Mouse (Mus musculus) limb, embryonic 10.5 days (tissue): ENCODE data around the gene Tex14. TPM values are rescaled to one million over a fixed set of nuclear protein-coding genes. Genes with fewer than 3 reads are reported as not detected.
"Not testable (repeated sequence)": the region's sequence is repeated elsewhere in the genome, so short reads cannot be mapped to it uniquely, and the experiment has no call there.

Experiments used
- DNase-seq: peaks from one replicate; pipeline ENCODE4 v3.0.0-alpha.2; 2017; ENCODE audit warnings: low spot score
- H3K27ac ChIP-seq: fragments of 300-500 bp; sonication (generic); 2 replicates; pipeline ENCODE4 v1.5.1; 2016; ENCODE audit warnings: mild to moderate bottlenecking
- H3K27me3 ChIP-seq: fragments of 300-500 bp; sonication (generic); 2 replicates; pipeline ENCODE4 v1.6.1; 2016; ENCODE audit warnings: low read depth, mild to moderate bottlenecking; ENCODE audit not compliant: poor library complexity, severe bottlenecking
- H3K36me3 ChIP-seq: fragments of 300-500 bp; sonication (generic); 2 replicates; pipeline ENCODE4 v1.6.1; 2016; ENCODE audit warnings: mild to moderate bottlenecking, moderate library complexity
- H3K4me1 ChIP-seq: fragments of 300-500 bp; sonication (generic); 2 replicates; pipeline ENCODE4 v1.6.1; 2016
- H3K4me3 ChIP-seq: fragments of 300-500 bp; sonication (generic); 2 replicates; pipeline ENCODE4 v1.5.1; 2016; ENCODE audit warnings: mild to moderate bottlenecking, moderate library complexity
- H3K9me3 ChIP-seq: fragments of 300-500 bp; sonication (generic); replicated peaks from 2 replicates; pipeline ENCODE4 v1.6.1; 2016; ENCODE audit warnings: mild to moderate bottlenecking
- WGBS: fragments of 180-500 bp; shearing (Covaris S2); methylation state at CpG from one replicate; pipeline ENCODE4 v1.1.7; 2016; 5-methylcytosine and 5-hydroxymethylcytosine counted together
- polyA plus RNA-seq: library from polyadenylated mRNA; unstranded; fragments of >200 nt; fragmentation: Nextera tagmentation; extraction: Ambion mirVana; gene quantifications from 2 replicates; pipeline ENCODE4 v1.2.1, GENCODE M21; 2016

Tex14 gene
- polyA plus RNA-seq, 1 experiment from 2014 or later, result 0.16 TPM

DNA sequence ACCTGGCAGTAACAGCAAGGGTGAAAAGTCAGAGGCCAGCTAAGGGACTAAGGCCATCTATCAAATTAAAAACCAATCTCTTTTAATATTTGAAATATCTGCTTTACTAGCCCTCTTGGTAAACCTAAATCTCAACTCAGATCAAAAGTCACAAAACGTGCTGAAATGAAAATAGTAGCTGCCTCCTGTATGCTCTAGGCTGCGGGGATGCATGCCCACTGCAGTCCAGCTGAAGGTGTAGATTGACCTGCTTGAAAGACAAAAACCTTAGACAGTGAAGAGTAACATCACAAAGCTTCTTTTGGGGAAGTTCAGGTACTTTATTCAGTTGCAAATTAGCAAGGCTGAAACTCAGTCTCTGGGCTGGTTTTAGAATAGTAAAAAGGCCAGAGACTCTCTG lies 74.3 kb downstream of the Tex14 start:
- WGBS, result 73% methylated on average over 2 of the region's 2 CpGs
- H3K27ac ChIP-seq, H3K36me3 ChIP-seq, DNase-seq, H3K9me3 ChIP-seq, H3K27me3 ChIP-seq, H3K4me3 ChIP-seq, H3K4me1 ChIP-seq: not testable (repeated sequence)

DNA sequence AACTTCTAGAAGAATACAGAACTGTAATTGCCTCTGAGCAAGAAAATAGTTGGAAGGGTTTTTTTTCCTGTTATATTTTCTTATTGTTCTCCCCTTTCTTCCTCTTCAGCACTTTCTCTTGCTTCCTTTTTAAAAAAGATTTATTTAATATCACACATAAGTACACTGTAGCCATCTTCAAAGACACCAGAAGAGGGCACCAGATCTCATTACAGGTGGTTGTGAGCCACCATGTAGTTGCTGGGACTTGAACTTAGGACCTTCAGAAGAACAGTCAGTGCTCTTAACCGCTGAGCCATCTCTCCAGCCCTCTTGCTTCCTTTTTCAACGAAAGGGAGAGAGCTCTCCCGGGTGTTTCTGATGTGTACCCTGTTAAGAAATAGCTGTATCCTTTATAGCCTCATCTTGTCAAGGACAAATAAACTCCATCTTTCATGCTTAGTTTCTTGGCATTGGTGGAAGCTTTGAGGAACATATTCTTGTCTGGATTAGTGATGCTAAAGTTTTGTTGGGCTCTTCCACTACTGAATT lies 79.0 kb downstream of the Tex14 start:
- no peaks in the 10 kb centered on the region for H3K4me1 ChIP-seq
- no peaks in the 10 kb centered on the region for H3K9me3 ChIP-seq
- 71% methylated on average over 3 of the region's 3 CpGs for WGBS
- no peaks in the 10 kb centered on the region for H3K36me3 ChIP-seq
- no peak overlapping the region for H3K4me3 ChIP-seq
- no peak overlapping the region for H3K27ac ChIP-seq
- no peaks in the 10 kb centered on the region for H3K27me3 ChIP-seq
- no peak for DNase-seq

- Histone ChIP-seq H3K4me3 (no peak overlapping the region), H3K9me3 (no peaks in the 10 kb centered on the region), H3K36me3 (no peaks in the 10 kb centered on the region), H3K27ac (no peak overlapping the region), H3K4me1 (no peaks in the 10 kb centered on the region), H3K27me3 (no peaks in the 10 kb centered on the region)
- 88% methylated on average over 3 of the region's 3 CpGs for WGBS
- no peak for DNase-seq
Observed at GRCm38 (mm10) chr11:87488948-87489347, 84.1 kb downstream of the Tex14 start.

GRCm38 (mm10) chr11:87504690-87505214 lies 99.9 kb downstream of the Tex14 start:
- H3K27ac ChIP-seq, result no peak overlapping the region
- H3K9me3 ChIP-seq, result no peaks in the 10 kb centered on the region
- H3K27me3 ChIP-seq, result no peaks in the 10 kb centered on the region
- H3K4me3 ChIP-seq, result no peak overlapping the region
- peaks cover 9% of the 10 kb centered on the region for H3K4me1 ChIP-seq
- DNase-seq, result peak; percentile 33
- H3K36me3 ChIP-seq, result no peaks in the 10 kb centered on the region
- 56% methylated on average over 5 of the region's 5 CpGs for WGBS

- 63% methylated on average over 3 of the region's 3 CpGs for WGBS
Observed at GRCm38 (mm10) chr11:87506502-87506901, 101.6 kb downstream of the Tex14 start.

GRCm38 (mm10) chr11:87507043-87507442 lies 102.2 kb downstream of the Tex14 start:
- DNase-seq, result no peak
- Histone ChIP-seq H3K4me1 (peaks cover 9% of the 10 kb centered on the region), H3K36me3 (no peaks in the 10 kb centered on the region), H3K9me3 (no peaks in the 10 kb centered on the region), H3K27me3 (no peaks in the 10 kb centered on the region), H3K4me3 (no peak overlapping the region), H3K27ac (no peak overlapping the region)

More at GRCm38 (mm10) chr11:87506502-87506901, 101.6 kb downstream of the Tex14 start:
- H3K9me3 ChIP-seq, result no peaks in the 10 kb centered on the region
- H3K27me3 ChIP-seq, result no peaks in the 10 kb centered on the region
- H3K27ac ChIP-seq, result no peak overlapping the region
- H3K36me3 ChIP-seq, result no peaks in the 10 kb centered on the region
- H3K4me1 ChIP-seq, result peaks cover 9% of the 10 kb centered on the region
- H3K4me3 ChIP-seq, result no peak overlapping the region
- no peak for DNase-seq

- 12% methylated on average over 2 of the region's 2 CpGs for WGBS
- no peak for DNase-seq
- Histone ChIP-seq H3K36me3 (no peaks in the 10 kb centered on the region), H3K4me3 (no peak overlapping the region), H3K27me3 (no peaks in the 10 kb centered on the region), H3K4me1 (0 out of 2 replicates have a peak, but pooled peaks cover 4% of the 10 kb centered on the region), H3K27ac (no peak overlapping the region), H3K9me3 (no peaks in the 10 kb centered on the region)
Observed at GRCm38 (mm10) chr11:87519260-87519659, 114.4 kb downstream of the Tex14 start.

DNA sequence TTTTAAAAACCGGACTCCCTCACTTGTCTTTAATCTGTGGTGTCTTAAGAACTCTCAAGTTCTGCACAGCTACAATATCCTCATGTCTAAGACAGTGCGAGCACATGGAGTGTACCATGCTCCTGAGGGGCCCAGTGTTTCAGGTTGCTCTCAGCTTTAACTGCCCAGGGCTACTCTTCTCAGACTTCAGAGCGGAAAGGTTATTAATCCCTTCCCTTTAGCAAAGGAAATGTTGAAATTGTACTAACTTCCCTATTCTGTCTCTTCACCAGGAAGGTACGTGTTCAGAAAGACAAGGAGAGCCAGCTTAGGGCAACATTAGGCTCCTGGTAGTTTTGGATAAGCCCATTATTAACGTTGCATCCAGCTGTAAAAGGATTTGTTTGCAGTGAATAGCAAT lies 118.6 kb downstream of the Tex14 start:
- Histone ChIP-seq H3K27ac (no peak overlapping the region), H3K4me1 (0 out of 2 replicates have a peak, but pooled peaks cover 4% of the 10 kb centered on the region), H3K36me3 (no peaks in the 10 kb centered on the region), H3K4me3 (no peak overlapping the region), H3K9me3 (no peaks in the 10 kb centered on the region), H3K27me3 (no peaks in the 10 kb centered on the region)
- DNase-seq, result no peak
- 80% methylated on average over 5 of the region's 5 CpGs for WGBS

DNA sequence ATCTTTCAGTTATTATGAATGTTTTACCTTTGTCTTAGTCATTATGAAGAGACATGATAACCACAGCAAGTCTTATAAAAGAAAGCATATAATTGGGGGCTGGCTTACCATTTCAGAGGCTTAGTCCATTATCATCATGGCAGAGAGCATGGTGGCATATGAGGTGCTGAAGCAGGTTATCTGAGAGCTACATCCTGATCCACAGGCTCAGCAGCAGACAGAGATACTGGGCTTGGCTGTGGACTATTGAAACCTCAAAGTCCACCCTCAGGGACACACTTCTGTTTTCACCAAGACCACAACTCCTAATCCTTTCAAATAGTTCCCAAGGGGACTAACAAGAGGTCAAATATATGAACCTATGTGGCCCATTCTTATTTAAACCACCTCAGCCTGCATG lies 119.1 kb downstream of the Tex14 start:
- no peak overlapping the region for H3K4me3 ChIP-seq
- no peak overlapping the region for H3K27ac ChIP-seq
- H3K4me1 ChIP-seq, result 0 out of 2 replicates have a peak, but pooled peaks cover 4% of the 10 kb centered on the region
- H3K9me3 ChIP-seq, result no peaks in the 10 kb centered on the region
- no peak for DNase-seq
- no peaks in the 10 kb centered on the region for H3K36me3 ChIP-seq
- H3K27me3 ChIP-seq, result no peaks in the 10 kb centered on the region

DNA sequence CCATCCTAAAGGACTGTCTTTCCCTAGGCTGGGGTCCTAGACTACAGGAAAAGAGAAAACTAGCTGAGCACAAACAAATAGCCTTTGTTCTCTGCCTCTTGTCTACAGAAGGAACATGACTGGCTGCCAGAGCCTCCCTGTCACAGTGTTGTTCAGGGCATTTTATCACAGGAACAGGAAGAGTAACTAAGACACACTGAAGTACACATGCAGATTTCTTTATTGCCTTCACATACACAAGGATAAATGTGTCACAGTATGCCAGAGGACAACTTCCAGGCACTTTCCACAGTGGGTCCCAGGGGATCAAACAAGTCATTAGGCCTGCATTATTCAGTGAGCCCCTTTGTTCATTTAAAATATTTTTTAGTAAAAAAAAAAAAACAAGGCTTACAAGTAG lies 119.9 kb downstream of the Tex14 start:
- Histone ChIP-seq H3K36me3 (no peaks in the 10 kb centered on the region), H3K9me3 (no peaks in the 10 kb centered on the region), H3K27me3 (no peaks in the 10 kb centered on the region), H3K27ac (peak overlapping the region; percentile 44; the same call in 1 of the 2 replicates), H3K4me1 (0 out of 2 replicates have a peak, but pooled peaks cover 4% of the 10 kb centered on the region), H3K4me3 (no peak overlapping the region)
- no peak for DNase-seq

- H3K9me3 ChIP-seq, result no peaks in the 10 kb centered on the region
- WGBS, result 66% methylated on average over 3 of the region's 3 CpGs
- DNase-seq, result no peak
- no peak overlapping the region for H3K4me3 ChIP-seq
- no peak overlapping the region for H3K27ac ChIP-seq
- no peaks in the 10 kb centered on the region for H3K4me1 ChIP-seq
- no peaks in the 10 kb centered on the region for H3K27me3 ChIP-seq
- no peaks in the 10 kb centered on the region for H3K36me3 ChIP-seq
Observed at GRCm38 (mm10) chr11:87527364-87527763, 122.5 kb downstream of the Tex14 start.

- no peaks in the 10 kb centered on the region for H3K9me3 ChIP-seq
- no peak overlapping the region for H3K27ac ChIP-seq
- no peak overlapping the region for H3K4me3 ChIP-seq
- H3K36me3 ChIP-seq, result no peaks in the 10 kb centered on the region
- no peaks in the 10 kb centered on the region for H3K4me1 ChIP-seq
- 50% methylated on average over 4 of the region's 4 CpGs for WGBS
- no peak for DNase-seq
- no peaks in the 10 kb centered on the region for H3K27me3 ChIP-seq
Observed at GRCm38 (mm10) chr11:87527990-87528389, 123.1 kb downstream of the Tex14 start.

GRCm38 (mm10) chr11:87531695-87532094 lies 126.8 kb downstream of the Tex14 start:
- H3K4me3 ChIP-seq, result no peak overlapping the region
- no peaks in the 10 kb centered on the region for H3K9me3 ChIP-seq
- no peak for DNase-seq
- H3K4me1 ChIP-seq, result no peaks in the 10 kb centered on the region
- no peaks in the 10 kb centered on the region for H3K27me3 ChIP-seq
- H3K36me3 ChIP-seq, result no peaks in the 10 kb centered on the region
- no peak overlapping the region for H3K27ac ChIP-seq
- 53% methylated on average over 6 of the region's 6 CpGs for WGBS

GRCm38 (mm10) chr11:87542285-87542684 lies 137.4 kb downstream of the Tex14 start:
- WGBS, result 37% methylated on average over 8 of the region's 8 CpGs
- Histone ChIP-seq H3K4me3 (no peak overlapping the region), H3K36me3 (no peaks in the 10 kb centered on the region), H3K27me3 (no peaks in the 10 kb centered on the region), H3K9me3 (no peaks in the 10 kb centered on the region), H3K27ac (no peak overlapping the region), H3K4me1 (peaks cover 6% of the 10 kb centered on the region; the same call in 1 of the 2 replicates)
- no peak for DNase-seq
